ENCODE assay signal across 33 mouse cellular contexts in genomic region chr12:49583849-49584248, GRCm38 (mm10).
"Had no signal": no experiment of that assay in that cellular context is flagged by ENCODE, and none has a peak within 500 bp of the region (broad histone marks: within the 10 kb centered on the region; RNA-seq: fewer than 3 reads in every experiment).

No protein-coding gene starts in this region.

- H3K27ac ChIP-seq: heart, adult 2 months; heart, embryonic 10.5 days; heart, embryonic 13.5 days; heart, embryonic 15.5 days; hindbrain, embryonic 10.5 days; hindbrain, embryonic 12.5 days; hindbrain, embryonic 13.5 days; hindbrain, embryonic 14.5 days; hindbrain, embryonic 15.5 days; hindbrain, postnatal 0 days; intestine, embryonic 15.5 days; layer of hippocampus, adult 2 months; left cerebral cortex, adult 2 months had no signal

- H3K9ac ChIP-seq: heart, embryonic 12.5 days; heart, embryonic 13.5 days; heart, embryonic 15.5 days; hindbrain, embryonic 12.5 days; hindbrain, embryonic 13.5 days; hindbrain, embryonic 14.5 days; hindbrain, embryonic 15.5 days; intestine, embryonic 15.5 days had no signal

- H3K4me3 ChIP-seq: heart, adult 2 months; heart, embryonic 10.5 days; heart, embryonic 12.5 days; heart, embryonic 13.5 days; heart, embryonic 15.5 days; hindbrain, embryonic 10.5 days; hindbrain, embryonic 12.5 days; hindbrain, embryonic 13.5 days; hindbrain, embryonic 15.5 days; intestine, embryonic 15.5 days; layer of hippocampus, adult 2 months; left cerebral cortex, adult 2 months had no signal

- H3K4me1 ChIP-seq: heart, embryonic 10.5 days; heart, embryonic 12.5 days; heart, embryonic 13.5 days; heart, embryonic 15.5 days; hindbrain, embryonic 13.5 days; hindbrain, embryonic 15.5 days; intestine, embryonic 15.5 days had no signal

- DNase-seq: heart, adult 2 months; heart, postnatal 10 days; heart, postnatal 14 days; heart, postnatal 36 days; heart, postnatal 4 days; kidney, adult 18-20 months; kidney, adult 2 months; kidney, adult 8-10 months; kidney, adult 9 months; kidney, postnatal 10 days; kidney, postnatal 14 days; kidney, postnatal 36 days; kidney, postnatal 4 days; layer of hippocampus, adult 9-11 months; layer of hippocampus, postnatal 36 days had no signal

- H3K36me3 ChIP-seq: heart, embryonic 10.5 days; heart, embryonic 12.5 days; heart, embryonic 13.5 days; heart, embryonic 15.5 days; hindbrain, embryonic 10.5 days; hindbrain, embryonic 12.5 days; hindbrain, embryonic 13.5 days; hindbrain, embryonic 15.5 days; intestine, embryonic 15.5 days had no signal

- H3K27me3 ChIP-seq: heart, embryonic 12.5 days; heart, embryonic 13.5 days; heart, embryonic 15.5 days; hindbrain, embryonic 12.5 days; hindbrain, embryonic 13.5 days; hindbrain, embryonic 15.5 days; intestine, embryonic 15.5 days had no signal

- H3K9me3 ChIP-seq: heart, embryonic 10.5 days; heart, embryonic 12.5 days; heart, embryonic 13.5 days; heart, embryonic 15.5 days; hindbrain, embryonic 10.5 days; hindbrain, embryonic 12.5 days; hindbrain, embryonic 13.5 days; hindbrain, embryonic 15.5 days; intestine, embryonic 15.5 days had no signal

- H3K4me2 ChIP-seq: heart, embryonic 11.5 days; heart, embryonic 12.5 days; heart, embryonic 13.5 days; heart, embryonic 15.5 days; hindbrain, embryonic 12.5 days; hindbrain, embryonic 13.5 days; hindbrain, embryonic 14.5 days; hindbrain, embryonic 15.5 days; intestine, embryonic 15.5 days had no signal

- ATAC-seq: hindbrain, embryonic 16.5 days; hindbrain, postnatal 0 days; inflammation-experienced regulatory T-cells, adult 6 months; intestine, embryonic 15.5 days; intestine, embryonic 16.5 days; intestine, postnatal 0 days had no signal
